ENCODE assay signal across 15 mouse cellular contexts in genomic region chr2:157128072-157128471, GRCm38 (mm10). TPM values are rescaled to one million over a fixed set of nuclear protein-coding genes. Genes with fewer than 3 reads are reported as not detected.
DNase-seq lines count a peak whose midpoint lies in the region; TF ChIP-seq lines count a peak whose summit lies in the region.
"Had no signal": no experiment of that assay in that cellular context is flagged by ENCODE, and none has a peak within 500 bp of the region (broad histone marks: within the 10 kb centered on the region; RNA-seq: fewer than 3 reads in every experiment).

No protein-coding gene starts in this region.

- peak; percentile 23 for DNase-seq in embryo, embryonic 11 days
- DNase-seq in embryo, embryonic 9.5 days (ENCODE audit: extremely low spot score): no peak
- peak; percentile 16 to 28 for DNase-seq in layer of hippocampus, postnatal 10 days (ENCODE audit: low spot score in 2 of 2)
- no peak for DNase-seq in layer of hippocampus, adult 9-11 months
- DNase-seq in A20 (ENCODE audit: low read depth, low spot score): peak; percentile 48
- DNase-seq in brain, embryonic 14.5 days (ENCODE audit: low read depth): peak; percentile 18
- DNase-seq in retina, embryonic 14.5 days (ENCODE audit: low spot score): no peak
- DNase-seq in ovary, adult 18-20 months (ENCODE audit: low spot score): no peak
- DNase-seq: cerebellum, adult 18-20 months had no signal

- TF ChIP-seq CTCF in brain, embryonic 14.5 days (IDR thresholded peaks at IDR 0.05; ENCODE audit: borderline replicate concordance, extremely low read depth, insufficient read depth, insufficient read length): no peak

- TF ChIP-seq POLR2A in brain, embryonic 14.5 days (IDR thresholded peaks at IDR 0.05; ENCODE audit: borderline replicate concordance, extremely low read depth, insufficient read depth, insufficient read length, poor library complexity, severe bottlenecking): no peak

RNA-seq across cellular contexts. Expression of gene Samhd1, which starts 7.0 kb away (rescaled TPM):
- 10 to 100 TPM; 14.6 TPM for total RNA-seq in layer of hippocampus, postnatal 10 days (2021)
- polyA plus RNA-seq in brain, embryonic 14.5 days (2012; rRNA removed): 15.0 and 19.2 TPM in 2 replicates

RNA-seq across cellular contexts. Expression of gene Tldc2, which starts 41.2 kb away (rescaled TPM):
- total RNA-seq in layer of hippocampus, postnatal 10 days (2021): not detected
- polyA plus RNA-seq in brain, embryonic 14.5 days (2012; rRNA removed): not detected in 2 replicates
- total RNA-seq: gastrocnemius, adult 18-20 months; heart, postnatal 10 days had no signal
- polyA plus RNA-seq: erythroblast, embryonic 14.5 days; limb, embryonic 13.5 days; midbrain, embryonic 11.5 days; neural tube, embryonic 14.5 days had no signal

RNA-seq across cellular contexts. Expression of gene Soga1, which starts 49.0 kb away (rescaled TPM):
- 10 to 100 TPM; 74.1 to 79.6 TPM for total RNA-seq in layer of hippocampus, postnatal 10 days (2021)
- polyA plus RNA-seq in brain, embryonic 14.5 days (2012; rRNA removed): 21.3 and 40.2 TPM in 2 replicates

Comparison
In these comparisons a context has a peak if more than half of its experiments do, and no peak if none do; other contexts are left out.
1. DNase-seq: peak in embryo, embryonic 11 days (single experiment), layer of hippocampus, postnatal 10 days (2 of 2), A20 (single experiment) and brain, embryonic 14.5 days (single experiment); none in embryo, embryonic 9.5 days (single experiment), layer of hippocampus, adult 9-11 months (single experiment), retina, embryonic 14.5 days (single experiment) and ovary, adult 18-20 months (single experiment).